Mouse (Mus musculus): ENCODE results near the gene Pla2g16. TPM values are rescaled to one million over a fixed set of nuclear protein-coding genes. Genes with fewer than 3 reads are reported as not detected.

Pla2g16 gene
- polyA plus RNA-seq (2015; fragmentation: Nextera tagmentation; extraction: Ambion mirVana), result 10.5 and 10.8 TPM in 2 replicates

GRCm38 (mm10) chr19:7557328-7557822 lies at the start of gene Pla2g16:
TSS of gene Pla2g16 (plus strand) at chr19:7557459.
- ATAC-seq (ENCODE audit: low FRiP score, low TSS enrichment), result peak; percentile 97
- peak within 1 kb of the TSS; percentile 68 for H3K9ac ChIP-seq (replicated peaks; ENCODE audit: low read length)
- H3K4me2 ChIP-seq (replicated peaks; ENCODE audit: low read depth, low read length), result peak within 1 kb of the TSS; percentile 88

GRCm38 (mm10) chr19:7508026-7508425 lies 49.2 kb upstream of the Pla2g16 start:
- Histone ChIP-seq H3K27me3 (ENCODE audit: insufficient read depth, low read length) (no peaks in the 10 kb centered on the region), H3K27ac (ENCODE audit: low read length) (no peak overlapping the region), H3K4me1 (ENCODE audit: insufficient read depth, low read length) (no peaks in the 10 kb centered on the region), H3K4me2 (replicated peaks; ENCODE audit: low read depth, low read length) (no peak overlapping the region), H3K9me3 (ENCODE audit: low read length) (no peaks in the 10 kb centered on the region), H3K36me3 (ENCODE audit: insufficient read depth, low read length) (peaks cover 24% of the 10 kb centered on the region), H3K4me3 (ENCODE audit: low read length) (no peak overlapping the region), H3K9ac (replicated peaks; ENCODE audit: low read length) (no peak overlapping the region)
- WGBS, result 78% methylated on average over 4 of the region's 4 CpGs
- ATAC-seq (ENCODE audit: low FRiP score, low TSS enrichment), result no peak

More at GRCm38 (mm10) chr19:7557328-7557822, at the start of gene Pla2g16:
- peak within 1 kb of the TSS; percentile 61 for H3K4me3 ChIP-seq (ENCODE audit: low read length)
- no peaks in the 10 kb centered on the region for H3K27me3 ChIP-seq (ENCODE audit: insufficient read depth, low read length)
- no peaks in the 10 kb centered on the region for H3K9me3 ChIP-seq (ENCODE audit: low read length)
- H3K4me1 ChIP-seq (ENCODE audit: insufficient read depth, low read length), result peaks cover 5% of the 10 kb centered on the region; the same call in 1 of the 2 replicates
- H3K36me3 ChIP-seq (ENCODE audit: insufficient read depth, low read length), result no peaks in the 10 kb centered on the region
- WGBS, result 1% methylated on average over 27 of the region's 27 CpGs
- H3K27ac ChIP-seq (ENCODE audit: low read length), result no peak within 1 kb of the TSS

- Histone ChIP-seq H3K27me3 (ENCODE audit: insufficient read depth, low read length) (no peaks in the 10 kb centered on the region), H3K36me3 (ENCODE audit: insufficient read depth, low read length) (peaks cover 33% of the 10 kb centered on the region; the same call in 1 of the 2 replicates), H3K9me3 (ENCODE audit: low read length) (no peaks in the 10 kb centered on the region), H3K4me3 (ENCODE audit: low read length) (no peak overlapping the region), H3K4me1 (ENCODE audit: insufficient read depth, low read length) (no peaks in the 10 kb centered on the region), H3K27ac (ENCODE audit: low read length) (no peak overlapping the region), H3K9ac (replicated peaks; ENCODE audit: low read length) (no peak overlapping the region), H3K4me2 (replicated peaks; ENCODE audit: low read depth, low read length) (no peak overlapping the region)
- no peak for ATAC-seq (ENCODE audit: low FRiP score, low TSS enrichment)
- whole genome bisulfite sequencing, result 88% methylated on average over 1 of the region's 1 CpGs
These were observed 40.8 kb upstream of the Pla2g16 start for GRCm38 (mm10) chr19:7516437-7516836.

- no peaks in the 10 kb centered on the region for H3K4me1 ChIP-seq (ENCODE audit: insufficient read depth, low read length)
- no peak overlapping the region for H3K4me3 ChIP-seq (ENCODE audit: low read length)
- H3K9ac ChIP-seq (replicated peaks; ENCODE audit: low read length), result no peak overlapping the region
- no peak overlapping the region for H3K27ac ChIP-seq (ENCODE audit: low read length)
- H3K9me3 ChIP-seq (ENCODE audit: low read length), result peaks cover 6% of the 10 kb centered on the region
- WGBS, result 88% methylated on average over 3 of the region's 3 CpGs
- no peaks in the 10 kb centered on the region for H3K27me3 ChIP-seq (ENCODE audit: insufficient read depth, low read length)
- peaks cover 40% of the 10 kb centered on the region for H3K36me3 ChIP-seq (ENCODE audit: insufficient read depth, low read length)
- no peak for ATAC-seq (ENCODE audit: low FRiP score, low TSS enrichment)
- no peak overlapping the region for H3K4me2 ChIP-seq (replicated peaks; ENCODE audit: low read depth, low read length)
These were observed 35.6 kb upstream of the Pla2g16 start for GRCm38 (mm10) chr19:7521619-7522018.

GRCm38 (mm10) chr19:7522856-7523255 lies 34.4 kb upstream of the Pla2g16 start:
- H3K9me3 ChIP-seq (ENCODE audit: low read length), result peaks cover 6% of the 10 kb centered on the region
- H3K4me3 ChIP-seq (ENCODE audit: low read length), result no peak overlapping the region
- no peaks in the 10 kb centered on the region for H3K27me3 ChIP-seq (ENCODE audit: insufficient read depth, low read length)
- no peak overlapping the region for H3K27ac ChIP-seq (ENCODE audit: low read length)
- H3K36me3 ChIP-seq (ENCODE audit: insufficient read depth, low read length), result peaks cover 39% of the 10 kb centered on the region
- H3K4me1 ChIP-seq (ENCODE audit: insufficient read depth, low read length), result no peaks in the 10 kb centered on the region
- H3K4me2 ChIP-seq (replicated peaks; ENCODE audit: low read depth, low read length), result no peak overlapping the region
- no peak for ATAC-seq (ENCODE audit: low FRiP score, low TSS enrichment)
- 100% methylated on average over 2 of the region's 2 CpGs for WGBS
- no peak overlapping the region for H3K9ac ChIP-seq (replicated peaks; ENCODE audit: low read length)

- 84% methylated on average over 1 of the region's 1 CpGs for WGBS
- H3K36me3 ChIP-seq (ENCODE audit: insufficient read depth, low read length), result peaks cover 39% of the 10 kb centered on the region
These were observed 34.0 kb upstream of the Pla2g16 start for GRCm38 (mm10) chr19:7523292-7523691.

GRCm38 (mm10) chr19:7523781-7524180 lies 33.5 kb upstream of the Pla2g16 start:
- H3K27me3 ChIP-seq (ENCODE audit: insufficient read depth, low read length), result no peaks in the 10 kb centered on the region
- H3K4me1 ChIP-seq (ENCODE audit: insufficient read depth, low read length), result no peaks in the 10 kb centered on the region
- H3K36me3 ChIP-seq (ENCODE audit: insufficient read depth, low read length), result peaks cover 35% of the 10 kb centered on the region
- peaks cover 6% of the 10 kb centered on the region for H3K9me3 ChIP-seq (ENCODE audit: low read length)
- H3K9ac ChIP-seq (replicated peaks; ENCODE audit: low read length), result no peak overlapping the region
- no peak overlapping the region for H3K27ac ChIP-seq (ENCODE audit: low read length)
- ATAC-seq (ENCODE audit: low FRiP score, low TSS enrichment), result no peak
- no peak overlapping the region for H3K4me3 ChIP-seq (ENCODE audit: low read length)
- H3K4me2 ChIP-seq (replicated peaks; ENCODE audit: low read depth, low read length), result no peak overlapping the region

More at GRCm38 (mm10) chr19:7523292-7523691, 34.0 kb upstream of the Pla2g16 start:
- Histone ChIP-seq H3K4me2 (replicated peaks; ENCODE audit: low read depth, low read length) (no peak overlapping the region), H3K4me3 (ENCODE audit: low read length) (no peak overlapping the region), H3K27ac (ENCODE audit: low read length) (no peak overlapping the region), H3K9me3 (ENCODE audit: low read length) (peaks cover 6% of the 10 kb centered on the region), H3K4me1 (ENCODE audit: insufficient read depth, low read length) (no peaks in the 10 kb centered on the region), H3K27me3 (ENCODE audit: insufficient read depth, low read length) (no peaks in the 10 kb centered on the region), H3K9ac (replicated peaks; ENCODE audit: low read length) (no peak overlapping the region)
- no peak for ATAC-seq (ENCODE audit: low FRiP score, low TSS enrichment)

- Histone ChIP-seq H3K4me1 (ENCODE audit: insufficient read depth, low read length) (no peaks in the 10 kb centered on the region), H3K9me3 (ENCODE audit: low read length) (peaks cover 6% of the 10 kb centered on the region), H3K4me2 (replicated peaks; ENCODE audit: low read depth, low read length) (no peak overlapping the region), H3K9ac (replicated peaks; ENCODE audit: low read length) (no peak overlapping the region), H3K4me3 (ENCODE audit: low read length) (no peak overlapping the region), H3K27me3 (ENCODE audit: insufficient read depth, low read length) (no peaks in the 10 kb centered on the region), H3K36me3 (ENCODE audit: insufficient read depth, low read length) (peaks cover 32% of the 10 kb centered on the region), H3K27ac (ENCODE audit: low read length) (no peak overlapping the region)
- WGBS, result 65% methylated on average over 3 of the region's 3 CpGs
- no peak for ATAC-seq (ENCODE audit: low FRiP score, low TSS enrichment)
These were observed 32.4 kb upstream of the Pla2g16 start for GRCm38 (mm10) chr19:7524879-7525278.

- peak; percentile 70 for ATAC-seq (ENCODE audit: low FRiP score, low TSS enrichment)
- H3K9ac ChIP-seq (replicated peaks; ENCODE audit: low read length), result no peak overlapping the region
- H3K27ac ChIP-seq (ENCODE audit: low read length), result no peak overlapping the region
- peaks cover 36% of the 10 kb centered on the region for H3K36me3 ChIP-seq (ENCODE audit: insufficient read depth, low read length)
- no peak overlapping the region for H3K4me3 ChIP-seq (ENCODE audit: low read length)
- no peak overlapping the region for H3K4me2 ChIP-seq (replicated peaks; ENCODE audit: low read depth, low read length)
- no peaks in the 10 kb centered on the region for H3K9me3 ChIP-seq (ENCODE audit: low read length)
- H3K4me1 ChIP-seq (ENCODE audit: insufficient read depth, low read length), result no peaks in the 10 kb centered on the region
- WGBS, result 61% methylated on average over 7 of the region's 7 CpGs
- no peaks in the 10 kb centered on the region for H3K27me3 ChIP-seq (ENCODE audit: insufficient read depth, low read length)
These were observed 28.4 kb upstream of the Pla2g16 start for GRCm38 (mm10) chr19:7528639-7529428.

GRCm38 (mm10) chr19:7531906-7532305 lies 25.4 kb upstream of the Pla2g16 start:
- peaks cover 39% of the 10 kb centered on the region for H3K36me3 ChIP-seq (ENCODE audit: insufficient read depth, low read length)
- WGBS, result 90% methylated on average over 5 of the region's 5 CpGs

More at GRCm38 (mm10) chr19:7531906-7532305, 25.4 kb upstream of the Pla2g16 start:
- no peak overlapping the region for H3K4me3 ChIP-seq (ENCODE audit: low read length)
- H3K9me3 ChIP-seq (ENCODE audit: low read length), result no peaks in the 10 kb centered on the region
- H3K4me2 ChIP-seq (replicated peaks; ENCODE audit: low read depth, low read length), result no peak overlapping the region
- H3K27ac ChIP-seq (ENCODE audit: low read length), result no peak overlapping the region
- ATAC-seq (ENCODE audit: low FRiP score, low TSS enrichment), result no peak
- no peak overlapping the region for H3K9ac ChIP-seq (replicated peaks; ENCODE audit: low read length)
- H3K27me3 ChIP-seq (ENCODE audit: insufficient read depth, low read length), result no peaks in the 10 kb centered on the region
- no peaks in the 10 kb centered on the region for H3K4me1 ChIP-seq (ENCODE audit: insufficient read depth, low read length)
